Comparison of ENCODE assay signal across 8 mouse cellular contexts in genomic region chr10:84441434-84441785, GRCm38 (mm10). TPM values are rescaled to one million over a fixed set of nuclear protein-coding genes. Genes with fewer than 3 reads are reported as not detected.
DNase-seq lines count a peak whose midpoint lies in the region; ATAC-seq and TF ChIP-seq lines count a peak whose summit lies in the region.

No protein-coding gene starts in this region.

- WGBS in intestine, postnatal 0 days, result 4% methylated on average over 7 of the region's 7 CpGs
- WGBS in neural tube, embryonic 12.5 days, result under 1% methylated on average over 7 of the region's 7 CpGs

- peak overlapping the region; percentile 80 for H3K9ac ChIP-seq in intestine, postnatal 0 days (ENCODE audit: low read depth, low read length)
- H3K9ac ChIP-seq in neural tube, embryonic 12.5 days, result peak overlapping the region; percentile 100

- H3K36me3 ChIP-seq in intestine, postnatal 0 days (ENCODE audit: control insufficient read depth, insufficient read depth), result no peaks in the 10 kb centered on the region
- H3K36me3 ChIP-seq in neural tube, embryonic 12.5 days, result no peaks in the 10 kb centered on the region

- no peak for ATAC-seq in intestine, postnatal 0 days
- ATAC-seq in neural tube, embryonic 12.5 days (ENCODE audit: low FRiP score, low read depth), result 0 out of 2 replicates have a peak, but pooled peaks have one; percentile 0
- no peak for ATAC-seq in erythroid progenitor cell, adult 5-6 weeks (replicated peaks; ENCODE audit: low FRiP score, poor library complexity, severe bottlenecking)

- no peak for DNase-seq in layer of hippocampus, adult 2 months (ENCODE audit: low spot score in 2 of 2)
- no peak for DNase-seq in layer of hippocampus, postnatal 14 days (ENCODE audit: low spot score in 2 of 2)
- DNase-seq in embryo, embryonic 9.5 days (ENCODE audit: extremely low spot score), result peak; percentile 74
- no peak for DNase-seq in adrenal gland, postnatal 14 days
- DNase-seq in cerebellum, postnatal 36 days, result no peak

- H3K27me3 ChIP-seq in intestine, postnatal 0 days (replicated peaks; ENCODE audit: control insufficient read depth, insufficient read depth, low read length), result peaks cover 23% of the 10 kb centered on the region
- no peaks in the 10 kb centered on the region for H3K27me3 ChIP-seq in neural tube, embryonic 12.5 days (replicated peaks)

- H3K4me1 ChIP-seq in intestine, postnatal 0 days (replicated peaks; ENCODE audit: control insufficient read depth, insufficient read depth, low read length), result no peaks in the 10 kb centered on the region
- peaks cover 44% of the 10 kb centered on the region for H3K4me1 ChIP-seq in neural tube, embryonic 12.5 days

- TF ChIP-seq CTCF in layer of hippocampus, adult 2 months (conservative IDR thresholded peaks at IDR 0.05), result no peak
- TF ChIP-seq CTCF in intestine, postnatal 0 days (IDR thresholded peaks at IDR 0.05; ENCODE audit: low read depth), result no peak

- peak overlapping the region; percentile 100 for H3K27ac ChIP-seq in layer of hippocampus, adult 2 months
- peak overlapping the region; percentile 70; the same call in 1 of the 2 replicates for H3K27ac ChIP-seq in intestine, postnatal 0 days (ENCODE audit: low read depth, low read length)
- H3K27ac ChIP-seq in neural tube, embryonic 12.5 days, result peak overlapping the region; percentile 96

- H3K4me3 ChIP-seq in layer of hippocampus, adult 2 months, result peak overlapping the region; percentile 78
- H3K4me3 ChIP-seq in intestine, postnatal 0 days (ENCODE audit: low read depth, low read length), result peak overlapping the region; percentile 57
- peak overlapping the region; percentile 80 for H3K4me3 ChIP-seq in neural tube, embryonic 12.5 days

- H3K4me2 ChIP-seq in intestine, postnatal 0 days (replicated peaks; ENCODE audit: low read depth), result peak overlapping the region; percentile 94
- H3K4me2 ChIP-seq in neural tube, embryonic 12.5 days (replicated peaks), result peak overlapping the region; percentile 84

- no peaks in the 10 kb centered on the region for H3K9me3 ChIP-seq in intestine, postnatal 0 days (ENCODE audit: control insufficient read depth)
- H3K9me3 ChIP-seq in neural tube, embryonic 12.5 days, result no peaks in the 10 kb centered on the region

RNA-seq across cellular contexts. Expression of gene Nuak1, which starts 1.0 kb away (rescaled TPM):
- total RNA-seq in layer of hippocampus, adult 2 months (2021), result 10 to 100 TPM; 47.9 to 51.4 TPM
- 10 to 100 TPM; 47.6 to 50.2 TPM for total RNA-seq in layer of hippocampus, postnatal 14 days (2021)
- polyA plus RNA-seq in intestine, postnatal 0 days (2015; fragmentation: Nextera tagmentation; extraction: Ambion mirVana), result 0.37 and 0.55 TPM in 2 replicates
- polyA plus RNA-seq in neural tube, embryonic 12.5 days (2016; fragmentation: Nextera tagmentation; extraction: Ambion mirVana), result 4.6 and 4.8 TPM in 2 replicates
- total RNA-seq in adrenal gland, postnatal 14 days (2021), result 7.0 and 9.5 TPM in 2 replicates
- 2.1 and 4.0 TPM in 2 replicates for total RNA-seq in erythroid progenitor cell, adult 5-6 weeks (2015; ENCODE audit: low replicate concordance)
- 0.64 and 1.4 TPM in 2 replicates for total RNA-seq in erythroid progenitor cell, adult 5-6 weeks (2017; ENCODE audit: low replicate concordance)
